Mouse (Mus musculus) bone marrow, adult 2 months (tissue): Measurements from ENCODE around the gene Zswim3.
"Not testable (repeated sequence)": the region's sequence is repeated elsewhere in the genome, so short reads cannot be mapped to it uniquely, and the experiment has no call there.

Source experiments
- CTCF ChIP-seq: fragments of 200-500 bp; IDR thresholded peaks from 2 replicates; pipeline ENCODE4 v1.5.1; 2011; ENCODE audit warnings: low read length, control low read depth; ENCODE audit not compliant: control insufficient read depth, insufficient read depth
- POLR2A ChIP-seq: fragments of 200-500 bp; IDR thresholded peaks from 2 replicates; pipeline ENCODE4 v1.6.1; 2011; ENCODE audit warnings: low read depth, mild to moderate bottlenecking, control low read depth, low read length, borderline replicate concordance; ENCODE audit not compliant: control insufficient read depth

- TF ChIP-seq CTCF, POLR2A: not testable (repeated sequence)
Measured at GRCm38 (mm10) chr2:164855572-164855971, 50.7 kb downstream of the Zswim3 start.
